Mouse (Mus musculus) hindbrain, embryonic 16.5 days (tissue): ENCODE measurements at regions not wholly inside any gene's neighbourhood (a gene's known extent, or its start where the extent isn't known, plus 50 kb on each side); places are given as distances from the start of the nearest gene placed in this dataset.

Experiments used
- ATAC-seq: fragments of 200-750 bp; cut with Nextera tagmentation; 2 replicates; pipeline ENCODE4 v1.8.0; 2017; ENCODE audit warnings: moderate TSS enrichment, moderate library complexity
- H3K27ac ChIP-seq: fragments of 300-500 bp; sonication (generic); 2 replicates; pipeline ENCODE4 v1.5.1; 2014; ENCODE audit warnings: low read depth, mild to moderate bottlenecking, control low read depth, low read length, moderate library complexity
- H3K27me3 ChIP-seq: fragments of 300-500 bp; sonication (generic); replicated peaks from 2 replicates; pipeline ENCODE4 v1.6.1; 2014; ENCODE audit warnings: low read length; ENCODE audit not compliant: control insufficient read depth, insufficient read depth
- H3K36me3 ChIP-seq: fragments of 300-500 bp; sonication (generic); 2 replicates; pipeline ENCODE4 v1.6.1; 2014; ENCODE audit warnings: mild to moderate bottlenecking, low read length, moderate library complexity, mixed read lengths; ENCODE audit not compliant: control insufficient read depth, insufficient read depth
- H3K4me1 ChIP-seq: fragments of 300-500 bp; sonication (generic); 2 replicates; pipeline ENCODE4 v1.6.1; 2014; ENCODE audit warnings: low read depth, low read length; ENCODE audit not compliant: control insufficient read depth, insufficient read depth
- H3K4me2 ChIP-seq: fragments of 300-500 bp; sonication (generic); 2 replicates; pipeline ENCODE4 v1.6.1; 2014; ENCODE audit warnings: mild to moderate bottlenecking, low read length, control low read depth, moderate library complexity
- H3K4me3 ChIP-seq: fragments of 300-500 bp; sonication (generic); 2 replicates; pipeline ENCODE4 v1.5.1; 2014; ENCODE audit warnings: mild to moderate bottlenecking, low read length, control low read depth, moderate library complexity
- H3K9ac ChIP-seq: fragments of 300-500 bp; sonication (generic); 2 replicates; pipeline ENCODE4 v1.6.1; 2014; ENCODE audit warnings: low read depth, mild to moderate bottlenecking, control low read depth, low read length, moderate library complexity
- H3K9me3 ChIP-seq: fragments of 300-500 bp; sonication (generic); 2 replicates; pipeline ENCODE4 v1.6.1; 2014; ENCODE audit warnings: mild to moderate bottlenecking, low read length, moderate library complexity; ENCODE audit not compliant: control insufficient read depth
- WGBS: fragments of 180-500 bp; shearing (Covaris S2); extraction: QIAGEN DNeasy Blood & Tissue Kit; methylation state at CpG from one replicate; pipeline ENCODE4 v1.1.7; 2014; 5-methylcytosine and 5-hydroxymethylcytosine counted together

- Histone ChIP-seq H3K9me3 (no peaks in the 10 kb centered on the region), H3K4me3 (no peak overlapping the region), H3K4me1 (no peaks in the 10 kb centered on the region), H3K9ac (no peak overlapping the region), H3K27me3 (no peaks in the 10 kb centered on the region), H3K4me2 (no peak overlapping the region), H3K36me3 (no peaks in the 10 kb centered on the region), H3K27ac (no peak overlapping the region)
- no peak for ATAC-seq
- 46% methylated on average over 2 of the region's 2 CpGs for WGBS
Observed at GRCm38 (mm10) chr14:103966293-103966692, 122.1 kb upstream of the Ednrb start.

GRCm38 (mm10) chr14:103962303-103962881 is 118.2 kb upstream of the Ednrb start:
- Histone ChIP-seq H3K27ac (no peak overlapping the region), H3K9ac (no peak overlapping the region), H3K4me1 (no peaks in the 10 kb centered on the region), H3K9me3 (no peaks in the 10 kb centered on the region), H3K36me3 (no peaks in the 10 kb centered on the region), H3K27me3 (no peaks in the 10 kb centered on the region), H3K4me3 (no peak overlapping the region), H3K4me2 (no peak overlapping the region)
- ATAC-seq = no peak
- 81% methylated on average over 11 of the region's 11 CpGs for WGBS

GRCm38 (mm10) chr14:103951899-103952298 is 107.7 kb upstream of the Ednrb start:
- whole genome bisulfite sequencing = 69% methylated on average over 6 of the region's 6 CpGs
- Histone ChIP-seq H3K27ac (no peak overlapping the region), H3K4me1 (no peaks in the 10 kb centered on the region; the same call in 1 of the 2 replicates), H3K4me2 (no peak overlapping the region), H3K9me3 (no peaks in the 10 kb centered on the region), H3K9ac (no peak overlapping the region), H3K27me3 (no peaks in the 10 kb centered on the region), H3K4me3 (no peak overlapping the region), H3K36me3 (no peaks in the 10 kb centered on the region)
- ATAC-seq = no peak

- WGBS = 45% methylated on average over 6 of the region's 6 CpGs
- Histone ChIP-seq H3K27me3 (no peaks in the 10 kb centered on the region), H3K9me3 (no peaks in the 10 kb centered on the region), H3K4me1 (no peaks in the 10 kb centered on the region; the same call in 1 of the 2 replicates), H3K4me3 (no peak overlapping the region), H3K36me3 (no peaks in the 10 kb centered on the region), H3K9ac (no peak overlapping the region), H3K4me2 (no peak overlapping the region), H3K27ac (no peak overlapping the region)
- no peak for ATAC-seq
Observed at GRCm38 (mm10) chr14:103949950-103950349, 105.7 kb upstream of the Ednrb start.

GRCm38 (mm10) chr14:103948026-103948777 is 104.0 kb upstream of the Ednrb start:
- H3K9ac ChIP-seq = no peak overlapping the region; the same call in 1 of the 2 replicates
- H3K9me3 ChIP-seq = no peaks in the 10 kb centered on the region
- H3K27me3 ChIP-seq = no peaks in the 10 kb centered on the region
- peak; percentile 71 for ATAC-seq
- no peak overlapping the region for H3K4me2 ChIP-seq
- no peak overlapping the region for H3K27ac ChIP-seq
- H3K4me3 ChIP-seq = no peak overlapping the region
- no peaks in the 10 kb centered on the region; the same call in 1 of the 2 replicates for H3K4me1 ChIP-seq
- WGBS = 12% methylated on average over 3 of the region's 3 CpGs
- H3K36me3 ChIP-seq = no peaks in the 10 kb centered on the region

- Histone ChIP-seq H3K4me3 (no peak overlapping the region), H3K27me3 (no peaks in the 10 kb centered on the region), H3K9ac (no peak overlapping the region), H3K4me2 (no peak overlapping the region), H3K27ac (no peak overlapping the region), H3K4me1 (no peaks in the 10 kb centered on the region; the same call in 1 of the 2 replicates), H3K9me3 (no peaks in the 10 kb centered on the region), H3K36me3 (no peaks in the 10 kb centered on the region)
- 53% methylated on average over 1 of the region's 1 CpGs for WGBS
- ATAC-seq = no peak
Observed at GRCm38 (mm10) chr14:103945753-103946152, 101.6 kb upstream of the Ednrb start.

- ATAC-seq = 0 out of 2 replicates have a peak, but pooled peaks have one; percentile 14
Observed at GRCm38 (mm10) chr14:103939867-103940266, 95.7 kb upstream of the Ednrb start.

GRCm38 (mm10) chr14:103938937-103939336 is 94.7 kb upstream of the Ednrb start:
- H3K27me3 ChIP-seq = no peaks in the 10 kb centered on the region
- H3K9ac ChIP-seq = no peak overlapping the region
- H3K4me1 ChIP-seq = no peaks in the 10 kb centered on the region
- no peaks in the 10 kb centered on the region for H3K36me3 ChIP-seq
- H3K4me3 ChIP-seq = no peak overlapping the region
- no peaks in the 10 kb centered on the region for H3K9me3 ChIP-seq
- no peak overlapping the region for H3K27ac ChIP-seq
- 73% methylated on average over 5 of the region's 5 CpGs for WGBS
- no peak overlapping the region for H3K4me2 ChIP-seq
- no peak for ATAC-seq

More at GRCm38 (mm10) chr14:103939867-103940266, 95.7 kb upstream of the Ednrb start:
- WGBS = 7% methylated on average over 3 of the region's 3 CpGs
- Histone ChIP-seq H3K4me1 (no peaks in the 10 kb centered on the region), H3K27ac (no peak overlapping the region), H3K36me3 (no peaks in the 10 kb centered on the region), H3K9me3 (no peaks in the 10 kb centered on the region), H3K27me3 (no peaks in the 10 kb centered on the region), H3K4me2 (no peak overlapping the region), H3K9ac (no peak overlapping the region), H3K4me3 (no peak overlapping the region)

GRCm38 (mm10) chr14:103938201-103938600 is 94.0 kb upstream of the Ednrb start:
- ATAC-seq = no peak
- WGBS = 87% methylated on average over 9 of the region's 9 CpGs

More at GRCm38 (mm10) chr14:103938201-103938600, 94.0 kb upstream of the Ednrb start:
- no peaks in the 10 kb centered on the region for H3K36me3 ChIP-seq
- H3K27ac ChIP-seq = no peak overlapping the region
- no peaks in the 10 kb centered on the region for H3K4me1 ChIP-seq
- no peak overlapping the region for H3K4me3 ChIP-seq
- H3K9me3 ChIP-seq = no peaks in the 10 kb centered on the region
- H3K9ac ChIP-seq = no peak overlapping the region
- H3K27me3 ChIP-seq = no peaks in the 10 kb centered on the region
- no peak overlapping the region for H3K4me2 ChIP-seq
